9 mouse cellular contexts compared by ENCODE assay signal in the genomic region with DNA sequence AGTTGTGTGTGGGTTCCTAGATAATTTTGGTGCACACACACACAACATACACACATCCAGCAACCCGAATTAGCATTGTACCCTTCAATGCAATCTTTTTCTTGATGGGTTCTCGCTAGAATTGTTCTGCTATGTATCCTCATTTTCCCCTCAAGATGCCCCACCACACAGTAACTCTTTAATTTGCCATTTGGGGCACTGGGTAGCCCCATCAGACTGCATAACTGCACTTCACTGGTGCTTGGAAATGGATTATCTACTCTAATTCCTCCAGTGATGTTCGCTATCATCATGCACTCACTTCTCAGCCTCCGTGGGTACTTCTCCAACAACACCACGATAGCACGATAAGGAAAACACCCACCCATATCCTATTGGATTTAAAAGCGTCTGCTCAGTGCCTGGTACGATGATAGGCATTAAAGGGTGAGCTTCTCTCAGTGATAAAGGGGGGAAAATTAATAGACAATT. TPM values are rescaled to one million over a fixed set of nuclear protein-coding genes. Genes with fewer than 3 reads are reported as not detected.
DNase-seq lines count a peak whose midpoint lies in the region; ATAC-seq and TF ChIP-seq lines count a peak whose summit lies in the region.
"Had no signal": no experiment of that assay in that cellular context is flagged by ENCODE, and none has a peak within 500 bp of the region (broad histone marks: within the 10 kb centered on the region; RNA-seq: fewer than 3 reads in every experiment).

No protein-coding gene starts in this region.

- H3K4me1 ChIP-seq in kidney, postnatal 0 days (replicated peaks; ENCODE audit: insufficient read depth, low read length) = peaks cover 3% of the 10 kb centered on the region; the same call in 1 of the 2 replicates
- H3K4me1 ChIP-seq in embryonic facial prominence, embryonic 12.5 days = peaks cover 5% of the 10 kb centered on the region
- H3K4me1 ChIP-seq in hindbrain, embryonic 13.5 days (replicated peaks) = peaks cover 32% of the 10 kb centered on the region

- peak overlapping the region; percentile 57; the same call in 1 of the 2 replicates for H3K4me3 ChIP-seq in kidney, postnatal 0 days (replicated peaks; ENCODE audit: low read depth, low read length)
- peak overlapping the region; percentile 67 for H3K4me3 ChIP-seq in embryonic facial prominence, embryonic 12.5 days
- peak overlapping the region; percentile 71 for H3K4me3 ChIP-seq in hindbrain, embryonic 13.5 days

- TF ChIP-seq CTCF in kidney, postnatal 0 days (IDR thresholded peaks at IDR 0.05; ENCODE audit: low read depth) = no peak

- 26% methylated on average over 8 of the region's 8 CpGs for WGBS in kidney, postnatal 0 days
- 26% methylated on average over 8 of the region's 8 CpGs for WGBS in embryonic facial prominence, embryonic 12.5 days
- WGBS in hindbrain, embryonic 13.5 days = 23% methylated on average over 8 of the region's 8 CpGs

- no peak overlapping the region for H3K9ac ChIP-seq in kidney, postnatal 0 days (ENCODE audit: low read depth, low read length)
- H3K9ac ChIP-seq in embryonic facial prominence, embryonic 12.5 days = no peak overlapping the region
- H3K9ac ChIP-seq in hindbrain, embryonic 13.5 days = peak overlapping the region; percentile 85
- H3K9ac ChIP-seq: liver, embryonic 13.5 days had no signal

- DNase-seq in kidney, postnatal 0 days (ENCODE audit: low spot score) = no peak
- no peak for DNase-seq in kidney, adult 11 months
- DNase-seq in neural tube, embryonic 10.5 days (ENCODE audit: extremely low spot score, low spot score) = peak; percentile 16
- DNase-seq in natural killer cell, adult 2 months (ENCODE audit: low spot score in 2 of 2) = no peak
- DNase-seq in kidney, adult 8-10 months = no peak
- no peak for DNase-seq in kidney, postnatal 10 days
- DNase-seq: liver, embryonic 13.5 days had no signal

- H3K36me3 ChIP-seq in kidney, postnatal 0 days (ENCODE audit: insufficient read depth, low read length) = no peaks in the 10 kb centered on the region
- no peaks in the 10 kb centered on the region for H3K36me3 ChIP-seq in embryonic facial prominence, embryonic 12.5 days
- H3K36me3 ChIP-seq in hindbrain, embryonic 13.5 days = no peaks in the 10 kb centered on the region
- H3K36me3 ChIP-seq: liver, embryonic 13.5 days had no signal

- no peak for ATAC-seq in kidney, postnatal 0 days (replicated peaks; ENCODE audit: low FRiP score, low read depth)
- no peak for ATAC-seq in embryonic facial prominence, embryonic 12.5 days (ENCODE audit: insufficient number of reproducible peaks, insufficient read depth, low FRiP score, low TSS enrichment)
- peak; percentile 6; the same call in 1 of the 2 replicates for ATAC-seq in hindbrain, embryonic 13.5 days (ENCODE audit: low FRiP score)

- no peaks in the 10 kb centered on the region for H3K9me3 ChIP-seq in kidney, postnatal 0 days (replicated peaks; ENCODE audit: low read length)
- H3K9me3 ChIP-seq in embryonic facial prominence, embryonic 12.5 days = no peaks in the 10 kb centered on the region
- H3K9me3 ChIP-seq in hindbrain, embryonic 13.5 days = no peaks in the 10 kb centered on the region
- H3K9me3 ChIP-seq: liver, embryonic 13.5 days had no signal

- peak overlapping the region; percentile 86 for H3K4me2 ChIP-seq in kidney, postnatal 0 days (ENCODE audit: low read length)
- peak overlapping the region; percentile 89 for H3K4me2 ChIP-seq in embryonic facial prominence, embryonic 12.5 days (replicated peaks)
- H3K4me2 ChIP-seq in hindbrain, embryonic 13.5 days = peak overlapping the region; percentile 74

- no peak overlapping the region for H3K27ac ChIP-seq in kidney, postnatal 0 days
- H3K27ac ChIP-seq in embryonic facial prominence, embryonic 12.5 days = no peak overlapping the region
- peak overlapping the region; percentile 89 for H3K27ac ChIP-seq in hindbrain, embryonic 13.5 days
- H3K27ac ChIP-seq: liver, embryonic 13.5 days had no signal

- peaks cover 8% of the 10 kb centered on the region; the same call in 1 of the 2 replicates for H3K27me3 ChIP-seq in kidney, postnatal 0 days (ENCODE audit: insufficient read depth, low read length)
- H3K27me3 ChIP-seq in embryonic facial prominence, embryonic 12.5 days = peaks cover 11% of the 10 kb centered on the region
- H3K27me3 ChIP-seq in hindbrain, embryonic 13.5 days = no peaks in the 10 kb centered on the region

RNA-seq across cellular contexts. Expression of a gene that starts 0.9 kb away (rescaled TPM):
- polyA plus RNA-seq in kidney, postnatal 0 days (2015; fragmentation: Nextera tagmentation; extraction: Ambion mirVana) = 0.38 and 0.80 TPM in 2 replicates
- 3.6 and 4.0 TPM in 2 replicates for polyA plus RNA-seq in embryonic facial prominence, embryonic 12.5 days (2016; fragmentation: Nextera tagmentation; extraction: Ambion mirVana)
- polyA plus RNA-seq in hindbrain, embryonic 13.5 days (2015; fragmentation: Nextera tagmentation; extraction: Ambion mirVana) = 10.1 and 10.8 TPM in 2 replicates
